Mouse (Mus musculus): ENCODE results near the gene Ccdc170. TPM values are rescaled to one million over a fixed set of nuclear protein-coding genes. Genes with fewer than 3 reads are reported as not detected.
"Not testable (repeated sequence)": the region's sequence is repeated elsewhere in the genome, so short reads cannot be mapped to it uniquely, and the experiment has no call there.

The Ccdc170 gene
- polyA plus RNA-seq, 1 experiment from 2014 or later: not detected

GRCm38 (mm10) chr10:4598916-4599315 lies 116.6 kb downstream of the Ccdc170 start:
- Histone ChIP-seq H3K4me3 (ENCODE audit: low read depth, low read length) (no peak overlapping the region), H3K9me3 (ENCODE audit: control insufficient read depth, low read length) (no peaks in the 10 kb centered on the region), H3K4me2 (ENCODE audit: low read depth, low read length, severe bottlenecking) (no peak overlapping the region), H3K9ac (ENCODE audit: low read length) (no peak overlapping the region), H3K27me3 (ENCODE audit: control insufficient read depth, insufficient read depth, low read length) (no peaks in the 10 kb centered on the region), H3K4me1 (replicated peaks; ENCODE audit: control insufficient read depth, insufficient read depth, low read length) (no peaks in the 10 kb centered on the region), H3K36me3 (ENCODE audit: control insufficient read depth, insufficient read depth, low read length) (no peaks in the 10 kb centered on the region), H3K27ac (ENCODE audit: low read depth, low read length) (no peak overlapping the region)
- no peak for DNase-seq (ENCODE audit: low spot score)
- ATAC-seq (replicated peaks; ENCODE audit: low FRiP score): no peak
- WGBS: 83% methylated on average over 12 of the region's 12 CpGs

GRCm38 (mm10) chr10:4599591-4599990 lies 117.3 kb downstream of the Ccdc170 start:
- Histone ChIP-seq H3K36me3 (ENCODE audit: control insufficient read depth, insufficient read depth, low read length) (no peaks in the 10 kb centered on the region), H3K27me3 (ENCODE audit: control insufficient read depth, insufficient read depth, low read length) (no peaks in the 10 kb centered on the region), H3K27ac (ENCODE audit: low read depth, low read length) (no peak overlapping the region), H3K9ac (ENCODE audit: low read length) (no peak overlapping the region), H3K4me3 (ENCODE audit: low read depth, low read length) (no peak overlapping the region), H3K4me2 (ENCODE audit: low read depth, low read length, severe bottlenecking) (no peak overlapping the region), H3K4me1 (replicated peaks; ENCODE audit: control insufficient read depth, insufficient read depth, low read length) (no peaks in the 10 kb centered on the region), H3K9me3 (ENCODE audit: control insufficient read depth, low read length) (no peaks in the 10 kb centered on the region)
- no peak for DNase-seq (ENCODE audit: low spot score)
- no peak for ATAC-seq (replicated peaks; ENCODE audit: low FRiP score)
- 87% methylated on average over 4 of the region's 4 CpGs for WGBS

- no peak overlapping the region for H3K9ac ChIP-seq (ENCODE audit: low read length)
- no peak overlapping the region for H3K27ac ChIP-seq (ENCODE audit: low read depth, low read length)
- H3K27me3 ChIP-seq (ENCODE audit: control insufficient read depth, insufficient read depth, low read length): no peaks in the 10 kb centered on the region
- 69% methylated on average over 2 of the region's 2 CpGs for WGBS
- H3K9me3 ChIP-seq (ENCODE audit: control insufficient read depth, low read length): no peaks in the 10 kb centered on the region
- no peak overlapping the region for H3K4me3 ChIP-seq (ENCODE audit: low read depth, low read length)
- H3K4me1 ChIP-seq (replicated peaks; ENCODE audit: control insufficient read depth, insufficient read depth, low read length): no peaks in the 10 kb centered on the region
- no peak overlapping the region for H3K4me2 ChIP-seq (ENCODE audit: low read depth, low read length, severe bottlenecking)
- DNase-seq (ENCODE audit: low spot score) (no peak), ATAC-seq (replicated peaks; ENCODE audit: low FRiP score) (no peak)
- no peaks in the 10 kb centered on the region for H3K36me3 ChIP-seq (ENCODE audit: control insufficient read depth, insufficient read depth, low read length)
These were observed 118.6 kb downstream of the Ccdc170 start for GRCm38 (mm10) chr10:4600796-4601474.

GRCm38 (mm10) chr10:4601612-4602011 lies 119.3 kb downstream of the Ccdc170 start:
- not testable (repeated sequence) for DNase-seq (ENCODE audit: low spot score); ATAC-seq (replicated peaks; ENCODE audit: low FRiP score)

GRCm38 (mm10) chr10:4602466-4602865 lies 120.2 kb downstream of the Ccdc170 start:
- Histone ChIP-seq H3K9ac (ENCODE audit: low read length) (no peak overlapping the region), H3K4me1 (replicated peaks; ENCODE audit: control insufficient read depth, insufficient read depth, low read length) (no peaks in the 10 kb centered on the region), H3K27ac (ENCODE audit: low read depth, low read length) (no peak overlapping the region), H3K4me3 (ENCODE audit: low read depth, low read length) (no peak overlapping the region), H3K27me3 (ENCODE audit: control insufficient read depth, insufficient read depth, low read length) (no peaks in the 10 kb centered on the region), H3K4me2 (ENCODE audit: low read depth, low read length, severe bottlenecking) (no peak overlapping the region), H3K9me3 (ENCODE audit: control insufficient read depth, low read length) (no peaks in the 10 kb centered on the region; the same call in 1 of the 2 replicates), H3K36me3 (ENCODE audit: control insufficient read depth, insufficient read depth, low read length) (no peaks in the 10 kb centered on the region)
- DNase-seq (ENCODE audit: low spot score): no peak
- ATAC-seq (replicated peaks; ENCODE audit: low FRiP score): no peak
- WGBS: 77% methylated on average over 4 of the region's 4 CpGs

More at GRCm38 (mm10) chr10:4601612-4602011, 119.3 kb downstream of the Ccdc170 start:
- H3K27ac ChIP-seq (ENCODE audit: low read depth, low read length); H3K4me3 ChIP-seq (ENCODE audit: low read depth, low read length); H3K27me3 ChIP-seq (ENCODE audit: control insufficient read depth, insufficient read depth, low read length); H3K9ac ChIP-seq (ENCODE audit: low read length); H3K9me3 ChIP-seq (ENCODE audit: control insufficient read depth, low read length); H3K4me2 ChIP-seq (ENCODE audit: low read depth, low read length, severe bottlenecking); H3K4me1 ChIP-seq (replicated peaks; ENCODE audit: control insufficient read depth, insufficient read depth, low read length); H3K36me3 ChIP-seq (ENCODE audit: control insufficient read depth, insufficient read depth, low read length): not testable (repeated sequence)

GRCm38 (mm10) chr10:4604527-4605209 lies 122.4 kb downstream of the Ccdc170 start:
- WGBS: 88% methylated on average over 4 of the region's 4 CpGs

GRCm38 (mm10) chr10:4610234-4610633 lies 127.9 kb downstream of the Ccdc170 start:
- DNase-seq (ENCODE audit: low spot score) (no peak), ATAC-seq (replicated peaks; ENCODE audit: low FRiP score) (no peak)
- H3K27ac ChIP-seq (ENCODE audit: low read depth, low read length): no peak overlapping the region
- WGBS: 83% methylated on average over 2 of the region's 2 CpGs
- no peak overlapping the region for H3K9ac ChIP-seq (ENCODE audit: low read length)
- H3K4me3 ChIP-seq (ENCODE audit: low read depth, low read length): no peak overlapping the region
- H3K36me3 ChIP-seq (ENCODE audit: control insufficient read depth, insufficient read depth, low read length): no peaks in the 10 kb centered on the region
- H3K9me3 ChIP-seq (ENCODE audit: control insufficient read depth, low read length): no peaks in the 10 kb centered on the region; the same call in 1 of the 2 replicates
- H3K27me3 ChIP-seq (ENCODE audit: control insufficient read depth, insufficient read depth, low read length): no peaks in the 10 kb centered on the region
- H3K4me2 ChIP-seq (ENCODE audit: low read depth, low read length, severe bottlenecking): no peak overlapping the region
- no peaks in the 10 kb centered on the region for H3K4me1 ChIP-seq (replicated peaks; ENCODE audit: control insufficient read depth, insufficient read depth, low read length)

More at GRCm38 (mm10) chr10:4604527-4605209, 122.4 kb downstream of the Ccdc170 start:
- Histone ChIP-seq H3K27me3 (ENCODE audit: control insufficient read depth, insufficient read depth, low read length) (no peaks in the 10 kb centered on the region), H3K9ac (ENCODE audit: low read length) (no peak overlapping the region), H3K36me3 (ENCODE audit: control insufficient read depth, insufficient read depth, low read length) (no peaks in the 10 kb centered on the region), H3K4me3 (ENCODE audit: low read depth, low read length) (no peak overlapping the region), H3K4me2 (ENCODE audit: low read depth, low read length, severe bottlenecking) (no peak overlapping the region), H3K4me1 (replicated peaks; ENCODE audit: control insufficient read depth, insufficient read depth, low read length) (no peaks in the 10 kb centered on the region), H3K9me3 (ENCODE audit: control insufficient read depth, low read length) (no peaks in the 10 kb centered on the region; the same call in 1 of the 2 replicates), H3K27ac (ENCODE audit: low read depth, low read length) (no peak overlapping the region)
- DNase-seq (ENCODE audit: low spot score) (no peak), ATAC-seq (replicated peaks; ENCODE audit: low FRiP score) (no peak)

- no peak within 1 kb of the TSS for H3K4me2 ChIP-seq (ENCODE audit: low read depth, low read length, severe bottlenecking)
- DNase-seq (ENCODE audit: low spot score): no peak
- 50% methylated on average over 13 of the region's 13 CpGs for WGBS
- no peaks in the 10 kb centered on the region for H3K27me3 ChIP-seq (ENCODE audit: control insufficient read depth, insufficient read depth, low read length)
- H3K27ac ChIP-seq (ENCODE audit: low read depth, low read length): no peak within 1 kb of the TSS
- no peak within 1 kb of the TSS for H3K9ac ChIP-seq (ENCODE audit: low read length)
- no peak within 1 kb of the TSS for H3K4me3 ChIP-seq (ENCODE audit: low read depth, low read length)
- no peaks in the 10 kb centered on the region for H3K36me3 ChIP-seq (ENCODE audit: control insufficient read depth, insufficient read depth, low read length)
- no peak for ATAC-seq (replicated peaks; ENCODE audit: low FRiP score)
- H3K9me3 ChIP-seq (ENCODE audit: control insufficient read depth, low read length): no peaks in the 10 kb centered on the region; the same call in 1 of the 2 replicates
- no peaks in the 10 kb centered on the region for H3K4me1 ChIP-seq (replicated peaks; ENCODE audit: control insufficient read depth, insufficient read depth, low read length)
These were observed 129.3 kb downstream of the Ccdc170 start, which contains the start of gene Esr1 for GRCm38 (mm10) chr10:4611386-4612155. Esr1 (plus strand) TSS chr10:4611593.
